Mouse (Mus musculus) right cerebral cortex, postnatal 4 days (tissue): ENCODE data around the gene Tomm40l.
"Not testable (repeated sequence)": the region's sequence is repeated elsewhere in the genome, so short reads cannot be mapped to it uniquely, and the experiment has no call there.

Experiments
- DNase-seq: peaks from one replicate; pipeline ENCODE4 v3.0.0-alpha.2; 2022

Tomm40l gene

GRCm38 (mm10) chr1:171249913-171250600 lies 27.7 kb upstream of the Tomm40l start, which contains the start of gene Adamts4:
Gene Adamts4, plus strand, starts transcription at chr1:171250421.
- DNase-seq, result peak; percentile 44

GRCm38 (mm10) chr1:171248386-171249226 lies 26.3 kb upstream of the Tomm40l start:
- no peak for DNase-seq

- DNase-seq, result no peak
Measured at GRCm38 (mm10) chr1:171247916-171248315, 25.6 kb upstream of the Tomm40l start.

GRCm38 (mm10) chr1:171247453-171247841 lies 25.1 kb upstream of the Tomm40l start:
- no peak for DNase-seq

GRCm38 (mm10) chr1:171246709-171247452 lies 24.6 kb upstream of the Tomm40l start:
- peak; percentile 99 for DNase-seq

- DNase-seq, result no peak
Measured at GRCm38 (mm10) chr1:171245353-171245752, 23.0 kb upstream of the Tomm40l start.

- DNase-seq, result not testable (repeated sequence)
Measured at GRCm38 (mm10) chr1:171241952-171242351, 19.6 kb upstream of the Tomm40l start.

- DNase-seq, result no peak
Measured at GRCm38 (mm10) chr1:171240911-171241310, 18.6 kb upstream of the Tomm40l start.

GRCm38 (mm10) chr1:171239992-171240744 lies 17.9 kb upstream of the Tomm40l start:
- DNase-seq, result no peak

- DNase-seq, result peak; percentile 42
Measured at GRCm38 (mm10) chr1:171238463-171238862, 16.1 kb upstream of the Tomm40l start.

GRCm38 (mm10) chr1:171237438-171237837 lies 15.1 kb upstream of the Tomm40l start:
- no peak for DNase-seq

GRCm38 (mm10) chr1:171235791-171236190 lies 13.5 kb upstream of the Tomm40l start:
- no peak for DNase-seq

GRCm38 (mm10) chr1:171234538-171234937 lies 12.2 kb upstream of the Tomm40l start:
- DNase-seq, result no peak

GRCm38 (mm10) chr1:171234126-171234525 lies 11.8 kb upstream of the Tomm40l start, which contains the start of gene Fcer1g:
Gene Fcer1g, minus strand, starts transcription at chr1:171234365.
- no peak for DNase-seq

- DNase-seq, result no peak
Measured at GRCm38 (mm10) chr1:171232800-171233730, 10.8 kb upstream of the Tomm40l start.

- DNase-seq, result no peak
Measured at GRCm38 (mm10) chr1:171232348-171232747, 10.0 kb upstream of the Tomm40l start.

- DNase-seq, result no peak
Measured at GRCm38 (mm10) chr1:171231844-171232243, 9.5 kb upstream of the Tomm40l start.

- no peak for DNase-seq
Measured at GRCm38 (mm10) chr1:171230215-171230614, 7.9 kb upstream of the Tomm40l start.

GRCm38 (mm10) chr1:171229750-171230149 lies 7.4 kb upstream of the Tomm40l start:
- DNase-seq, result no peak

- no peak for DNase-seq
Measured at GRCm38 (mm10) chr1:171227879-171228278, 5.6 kb upstream of the Tomm40l start.

- DNase-seq, result no peak
Measured at GRCm38 (mm10) chr1:171226780-171227179, 4.5 kb upstream of the Tomm40l start.
